Mouse (Mus musculus) liver, embryonic 12.5 days (tissue): ENCODE results near the gene 9230102O04Rik. TPM values are rescaled to one million over a fixed set of nuclear protein-coding genes. Genes with fewer than 3 reads are reported as not detected.

ENCODE experiments used
- ATAC-seq: fragments of 200-750 bp; cut with Nextera tagmentation; 2 replicates; pipeline ENCODE4 v1.8.0; 2017; ENCODE audit warnings: moderate number of reproducible peaks, mild to moderate bottlenecking, moderate library complexity
- H3K27ac ChIP-seq: fragments of 300-500 bp; sonication (generic); 2 replicates; pipeline ENCODE4 v1.5.1; 2016; ENCODE audit warnings: mild to moderate bottlenecking
- H3K27me3 ChIP-seq: fragments of 300-500 bp; sonication (generic); replicated peaks from 2 replicates; pipeline ENCODE4 v1.6.1; 2016; ENCODE audit warnings: mild to moderate bottlenecking, moderate library complexity
- H3K36me3 ChIP-seq: fragments of 300-500 bp; sonication (generic); 2 replicates; pipeline ENCODE4 v1.6.1; 2016; ENCODE audit warnings: mild to moderate bottlenecking, moderate library complexity
- H3K4me1 ChIP-seq: fragments of 300-500 bp; sonication (generic); 2 replicates; pipeline ENCODE4 v1.6.1; 2016
- H3K4me2 ChIP-seq: fragments of 300-500 bp; sonication (generic); 2 replicates; pipeline ENCODE4 v1.6.1; 2016; ENCODE audit warnings: mild to moderate bottlenecking, moderate library complexity
- H3K4me3 ChIP-seq: fragments of 300-500 bp; sonication (generic); 2 replicates; pipeline ENCODE4 v1.5.1; 2016; ENCODE audit warnings: mild to moderate bottlenecking, moderate library complexity
- H3K9ac ChIP-seq: fragments of 300-500 bp; sonication (generic); 2 replicates; pipeline ENCODE4 v1.6.1; 2016; ENCODE audit warnings: mild to moderate bottlenecking, moderate library complexity
- H3K9me3 ChIP-seq: fragments of 300-500 bp; sonication (generic); replicated peaks from 2 replicates; pipeline ENCODE4 v1.6.1; 2016; ENCODE audit warnings: mild to moderate bottlenecking, moderate library complexity
- WGBS: fragments of 180-500 bp; shearing (Covaris S2); methylation state at CpG from one replicate; pipeline ENCODE4 v1.1.7; 2016; ENCODE audit not compliant: insufficient replicate concordance; 5-methylcytosine and 5-hydroxymethylcytosine counted together
- polyA plus RNA-seq: library from polyadenylated mRNA; unstranded; fragments of >200 nt; fragmentation: Nextera tagmentation; extraction: Ambion mirVana; gene quantifications from 2 replicates; pipeline ENCODE4 v1.2.1, GENCODE M21; 2016

9230102O04Rik gene
- polyA plus RNA-seq, 1 experiment from 2014 or later = not detected

DNA sequence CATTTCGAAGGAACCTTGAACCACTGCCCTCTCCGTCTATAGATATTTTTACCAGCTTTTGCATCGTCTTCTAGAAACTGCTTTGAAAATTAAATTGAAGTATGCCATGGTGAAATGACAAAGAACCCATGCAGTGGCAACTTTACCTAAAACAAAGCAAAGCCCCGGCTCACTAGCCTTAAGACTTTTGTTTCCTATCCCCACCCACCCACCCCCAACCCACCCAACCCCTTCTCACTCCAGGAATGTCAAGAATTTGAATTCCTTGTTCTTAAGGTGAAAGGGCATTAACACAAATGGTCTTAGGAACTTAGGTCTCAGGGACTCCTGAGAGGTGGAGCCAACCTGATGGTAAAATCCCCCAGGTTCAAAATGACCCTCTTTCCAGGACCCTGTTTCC, 33.5 kb downstream of the 9230102O04Rik start:
- Histone ChIP-seq H3K4me2 (no peak overlapping the region), H3K9ac (no peak overlapping the region), H3K27ac (no peak overlapping the region), H3K4me1 (no peaks in the 10 kb centered on the region), H3K36me3 (no peaks in the 10 kb centered on the region; the same call in 1 of the 2 replicates), H3K4me3 (no peak overlapping the region), H3K27me3 (no peaks in the 10 kb centered on the region), H3K9me3 (no peaks in the 10 kb centered on the region)
- ATAC-seq = no peak
- 49% methylated on average over 3 of the region's 4 CpGs for WGBS

DNA sequence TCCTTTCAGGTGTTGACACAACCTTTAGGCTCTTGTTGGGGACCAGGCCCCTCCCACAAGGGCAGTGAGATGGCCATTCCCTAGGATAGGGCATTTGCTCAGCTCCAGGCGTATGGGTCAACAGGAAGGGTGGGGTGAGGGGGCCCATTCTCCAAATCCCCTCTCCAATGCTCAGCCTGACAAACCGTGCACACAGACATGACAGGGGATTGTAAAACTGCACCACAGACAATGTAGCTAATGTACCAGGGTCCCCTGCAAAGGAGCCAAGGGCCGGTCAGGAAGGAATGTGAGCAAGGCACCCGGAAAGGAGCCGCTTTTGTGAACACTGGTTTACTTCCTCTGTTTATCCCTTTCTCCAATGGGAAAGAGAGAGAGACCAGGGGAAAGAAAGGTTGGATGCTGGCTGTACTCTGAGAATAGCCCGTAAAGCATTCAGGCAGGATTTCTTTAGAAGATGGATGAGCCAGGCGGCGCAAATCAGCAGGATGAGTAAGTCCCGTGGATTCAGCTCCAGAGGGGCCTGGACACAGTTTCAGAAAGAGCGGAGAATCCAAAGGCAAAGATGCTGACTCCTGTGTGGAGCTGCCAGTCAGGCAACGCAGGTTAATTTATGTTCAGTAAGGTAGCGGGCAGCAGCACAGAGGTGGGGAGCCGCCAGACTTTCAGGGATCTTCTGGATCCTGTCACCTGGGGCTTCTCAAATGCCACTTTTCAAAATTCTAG, 36.3 kb downstream of the 9230102O04Rik start:
- H3K4me1 ChIP-seq = no peaks in the 10 kb centered on the region
- no peak overlapping the region for H3K9ac ChIP-seq
- H3K36me3 ChIP-seq = no peaks in the 10 kb centered on the region
- no peak overlapping the region for H3K4me2 ChIP-seq
- 64% methylated on average over 13 of the region's 13 CpGs for WGBS
- H3K27ac ChIP-seq = no peak overlapping the region
- ATAC-seq = no peak
- no peaks in the 10 kb centered on the region for H3K9me3 ChIP-seq
- H3K4me3 ChIP-seq = no peak overlapping the region
- no peaks in the 10 kb centered on the region for H3K27me3 ChIP-seq

DNA sequence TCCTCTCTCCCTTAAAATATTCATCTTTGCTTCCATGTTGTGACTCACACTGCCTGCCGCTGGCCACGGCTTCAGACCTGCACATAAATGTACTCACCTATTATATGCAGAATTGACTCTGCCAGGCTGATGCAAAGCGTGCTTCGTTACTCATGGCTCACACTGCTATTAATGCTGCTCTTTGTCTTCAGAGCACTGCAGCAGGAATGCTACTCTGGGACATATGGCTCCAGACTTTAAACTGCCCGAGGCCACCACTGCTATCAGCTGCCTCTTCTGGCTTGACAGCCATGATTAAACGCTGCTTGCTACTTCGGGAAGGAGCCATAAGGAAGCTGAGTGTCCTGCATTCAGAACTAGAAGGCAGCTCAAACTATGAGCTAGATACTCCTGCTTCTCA, 54.1 kb downstream of the 9230102O04Rik start:
- Histone ChIP-seq H3K36me3 (no peaks in the 10 kb centered on the region), H3K27ac (no peak overlapping the region), H3K9ac (no peak overlapping the region), H3K4me3 (no peak overlapping the region), H3K27me3 (no peaks in the 10 kb centered on the region), H3K4me2 (no peak overlapping the region), H3K9me3 (no peaks in the 10 kb centered on the region), H3K4me1 (no peaks in the 10 kb centered on the region)
- WGBS = 68% methylated on average over 7 of the region's 7 CpGs
- ATAC-seq = no peak

DNA sequence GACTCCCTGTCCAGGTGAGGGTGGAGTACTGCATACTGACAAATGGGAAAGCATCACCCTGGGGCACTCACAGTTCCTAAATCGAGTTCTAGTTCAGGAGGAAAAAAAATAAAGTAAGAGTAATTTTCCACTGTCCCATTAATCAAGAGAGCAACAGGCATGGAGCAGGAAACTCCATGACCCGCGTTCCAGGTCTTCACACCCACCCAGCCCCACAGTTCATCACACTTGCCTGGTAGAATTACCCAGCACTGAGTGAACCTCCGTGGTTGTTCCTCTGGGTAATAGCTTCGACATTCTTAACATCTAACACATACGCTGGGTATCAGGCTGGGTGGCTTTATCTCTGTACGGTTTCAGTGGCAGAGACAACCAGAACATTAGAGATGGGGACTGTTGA, 55.6 kb downstream of the 9230102O04Rik start:
- no peak for ATAC-seq
- Histone ChIP-seq H3K27ac (no peak overlapping the region), H3K4me1 (no peaks in the 10 kb centered on the region), H3K9ac (no peak overlapping the region), H3K36me3 (no peaks in the 10 kb centered on the region), H3K4me2 (no peak overlapping the region), H3K27me3 (no peaks in the 10 kb centered on the region), H3K9me3 (no peaks in the 10 kb centered on the region), H3K4me3 (no peak overlapping the region)
- 62% methylated on average over 7 of the region's 7 CpGs for WGBS

Other genes starting within 250 kb of the 9230102O04Rik start
- gene 4930412O13Rik, start 8.3 kb downstream of the 9230102O04Rik start, polyA plus RNA-seq = not detected in 2 replicates
- gene Gata3, start 494 bp upstream of the 9230102O04Rik start, polyA plus RNA-seq = 2.0 and 2.1 TPM in 2 replicates
- gene Taf3, start 159.1 kb upstream of the 9230102O04Rik start, polyA plus RNA-seq = 10.0 and 10.4 TPM in 2 replicates
- gene Atp5c1, start 191.0 kb upstream of the 9230102O04Rik start, polyA plus RNA-seq = 409 and 425 TPM in 2 replicates
- 23.5 and 24.2 TPM in 2 replicates for gene Kin, start 191.1 kb upstream of the 9230102O04Rik start, polyA plus RNA-seq
- 230 and 235 TPM in 2 replicates for gene Itih2, start 241.9 kb upstream of the 9230102O04Rik start, polyA plus RNA-seq